Mouse (Mus musculus) kidney, adult 18-20 months (tissue): Measurements from ENCODE around the gene Tpcn1.

Experiments
- DNase-seq: peaks from one replicate; pipeline ENCODE4 v3.0.0; 2021

Tpcn1 gene

DNA sequence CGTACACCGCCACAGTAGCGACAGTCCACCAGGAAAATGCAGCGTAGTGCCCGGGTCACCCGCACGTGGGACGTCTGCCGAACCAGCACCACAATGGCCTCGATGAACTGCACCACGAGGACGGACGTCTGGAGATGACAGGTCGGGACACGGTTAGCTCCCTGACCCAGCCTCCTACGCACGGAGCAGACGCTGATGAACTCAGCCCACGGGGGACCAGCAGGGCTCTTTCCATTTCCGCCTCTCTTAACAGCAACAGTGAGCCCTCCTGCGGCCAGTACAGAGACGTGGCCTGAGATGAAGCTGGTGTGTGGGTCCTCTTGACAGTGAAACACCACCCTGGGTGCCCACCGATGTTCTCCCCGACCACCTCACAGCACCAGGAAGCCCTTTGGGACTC is 32.6 kb downstream of the Tpcn1 start:
- peak; percentile 5 for DNase-seq

DNA sequence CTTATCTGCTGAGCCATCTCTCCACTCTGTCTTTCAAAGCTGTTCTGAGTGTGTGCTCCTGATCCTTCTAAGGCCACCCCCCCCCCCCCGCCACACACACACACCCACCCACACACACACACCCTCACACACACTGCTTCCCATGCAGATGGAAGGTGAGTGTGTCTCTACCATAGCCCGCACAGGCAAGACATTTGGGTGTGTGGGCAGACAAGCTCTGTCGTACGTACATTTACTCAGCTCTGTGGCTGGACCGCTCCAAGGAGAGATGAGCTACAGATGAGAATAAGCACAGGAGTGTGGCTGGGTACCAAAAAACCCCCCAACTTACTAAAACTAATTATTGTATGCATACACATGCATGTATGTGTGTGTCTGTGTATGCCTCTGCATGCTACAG is 37.8 kb downstream of the Tpcn1 start:
- DNase-seq: no peak

DNA sequence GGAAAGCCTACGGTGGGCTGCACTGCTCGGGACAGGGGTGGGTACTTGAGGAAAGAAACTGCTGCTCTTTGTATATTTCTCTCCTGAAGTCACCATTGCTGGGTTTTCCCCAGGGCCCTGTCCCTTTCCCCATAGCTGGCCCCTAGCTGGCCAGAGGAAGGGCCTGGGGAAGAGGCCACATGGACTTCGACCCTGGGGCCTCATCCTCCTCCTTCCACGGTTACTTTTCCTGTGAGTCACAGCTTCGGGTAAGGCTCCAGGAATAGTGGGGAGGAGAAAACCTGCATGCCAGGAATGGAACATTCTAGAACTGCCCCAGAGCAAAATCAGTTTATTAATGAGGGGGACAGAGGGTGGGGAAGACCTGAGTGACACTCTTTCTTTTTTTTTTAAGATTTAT is 38.3 kb downstream of the Tpcn1 start:
- DNase-seq: peak; percentile 50

DNA sequence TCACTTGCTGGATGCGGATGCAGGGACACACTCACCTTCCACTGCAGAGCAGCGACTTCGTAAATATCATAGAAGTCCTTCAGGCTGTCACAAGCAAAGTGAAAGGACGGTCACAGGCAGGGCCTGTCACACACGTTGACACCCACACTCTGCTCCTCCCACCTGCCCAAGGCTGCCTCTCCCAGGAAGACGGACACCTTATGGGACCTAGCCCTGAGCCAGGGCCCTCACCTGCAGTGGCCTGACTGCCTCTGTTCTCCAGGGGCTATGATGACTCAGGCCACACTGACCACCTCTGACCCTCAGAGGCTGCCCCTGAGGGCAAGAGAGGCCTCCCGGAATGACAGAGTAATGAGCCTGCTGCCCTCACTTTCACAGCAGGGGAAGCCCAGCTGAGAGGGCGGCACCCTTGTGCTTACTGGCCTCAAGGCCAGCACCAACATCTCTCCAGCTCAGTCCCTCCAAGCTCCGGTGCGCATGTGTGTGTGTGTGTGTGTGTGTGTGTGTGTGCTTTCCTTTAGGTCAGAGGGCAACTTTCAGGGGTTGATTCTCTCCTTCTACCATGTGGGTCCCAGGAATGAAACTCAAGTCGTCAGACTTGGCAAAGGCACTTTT is 40.1 kb downstream of the Tpcn1 start:
- no peak for DNase-seq

DNA sequence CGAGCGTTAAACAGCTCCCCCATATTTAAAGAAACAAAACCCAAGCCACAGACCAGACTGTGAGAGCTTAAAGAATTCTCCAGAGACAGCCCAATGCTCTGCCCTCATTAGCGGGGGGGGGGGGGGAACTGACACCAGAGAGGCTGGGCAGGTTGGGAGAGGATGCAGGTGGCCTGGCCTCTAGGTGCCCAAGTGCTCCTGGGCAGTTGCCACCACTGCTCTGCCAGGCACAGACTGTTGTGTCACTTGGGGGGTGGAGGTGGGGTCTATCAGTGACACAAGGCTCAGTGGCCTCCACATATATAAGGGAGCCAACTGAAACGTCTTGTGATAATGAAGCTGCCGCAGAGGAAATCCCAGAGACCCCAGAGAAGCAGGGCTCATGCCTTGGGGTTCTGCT is 51.8 kb downstream of the Tpcn1 start:
- DNase-seq: no peak

DNA sequence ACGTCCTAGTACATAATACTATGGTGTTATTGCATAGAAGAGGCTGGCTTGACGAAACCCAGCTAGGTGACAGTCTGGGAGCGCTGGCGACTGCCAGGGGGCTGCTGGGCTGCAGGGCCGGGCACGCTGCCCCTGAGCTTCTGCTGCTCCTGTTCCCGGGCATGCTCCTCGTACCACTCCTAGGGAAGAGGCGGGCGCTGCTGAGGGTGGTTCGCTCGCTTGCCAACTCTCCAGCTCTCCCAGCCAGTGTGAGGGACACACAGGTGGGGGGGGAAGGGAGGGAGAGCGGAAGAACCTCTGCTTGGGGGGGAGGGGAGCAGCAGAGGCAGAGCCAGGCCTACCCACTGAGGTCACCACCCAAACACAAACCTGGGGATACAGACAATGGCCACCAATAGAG is 52.4 kb downstream of the Tpcn1 start:
- DNase-seq: no peak

DNA sequence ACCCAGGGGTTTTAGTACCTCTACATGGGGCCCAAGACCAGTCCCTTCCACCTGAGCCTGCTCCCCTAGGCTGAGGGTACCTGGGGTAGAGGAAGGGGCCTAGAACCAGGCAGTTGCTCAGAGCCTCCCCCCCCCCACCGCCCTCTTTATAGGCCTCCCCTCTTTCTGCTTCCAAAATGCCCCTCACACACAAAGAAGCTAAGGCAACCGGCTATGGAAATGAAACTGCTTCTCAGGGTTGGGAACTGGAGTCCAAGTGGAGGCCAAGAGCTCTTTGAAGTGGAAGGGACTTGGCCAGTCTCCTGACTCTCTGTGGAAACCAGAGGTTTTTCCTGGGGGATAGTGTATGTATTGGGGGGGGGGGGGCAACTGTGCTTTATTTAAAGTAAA is 53.8 kb downstream of the Tpcn1 start:
- DNase-seq: no peak

DNA sequence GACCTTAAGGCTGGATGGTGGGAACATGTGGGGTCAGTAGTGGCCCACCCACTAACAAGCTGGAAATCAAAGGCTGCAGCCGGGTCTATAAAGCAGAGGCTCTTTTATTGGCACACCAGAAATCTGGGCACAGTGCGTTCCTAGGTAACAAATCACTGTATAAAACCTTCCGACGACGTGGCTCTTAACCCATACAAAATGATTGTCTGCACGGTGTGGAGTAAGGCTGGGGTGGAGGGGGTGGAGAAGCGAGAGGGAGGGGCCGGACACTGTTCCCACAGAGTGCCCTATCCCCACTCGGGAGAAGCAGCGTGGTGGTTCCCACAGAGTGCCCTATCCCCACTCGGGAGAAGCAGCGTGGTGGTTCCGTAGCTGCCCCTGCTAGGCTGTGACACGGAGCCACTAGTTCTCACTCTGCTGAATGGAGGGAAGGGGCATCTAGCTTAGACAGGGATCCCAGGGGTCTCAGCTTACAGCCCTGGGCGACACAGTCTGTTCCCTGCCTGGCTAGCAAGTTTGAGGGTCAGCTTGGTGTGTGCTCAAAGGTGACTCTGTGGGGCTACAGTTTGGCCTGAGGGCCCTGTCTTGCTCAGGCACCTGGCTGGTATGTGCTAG is 54.3 kb downstream of the Tpcn1 start:
- no peak for DNase-seq

DNA sequence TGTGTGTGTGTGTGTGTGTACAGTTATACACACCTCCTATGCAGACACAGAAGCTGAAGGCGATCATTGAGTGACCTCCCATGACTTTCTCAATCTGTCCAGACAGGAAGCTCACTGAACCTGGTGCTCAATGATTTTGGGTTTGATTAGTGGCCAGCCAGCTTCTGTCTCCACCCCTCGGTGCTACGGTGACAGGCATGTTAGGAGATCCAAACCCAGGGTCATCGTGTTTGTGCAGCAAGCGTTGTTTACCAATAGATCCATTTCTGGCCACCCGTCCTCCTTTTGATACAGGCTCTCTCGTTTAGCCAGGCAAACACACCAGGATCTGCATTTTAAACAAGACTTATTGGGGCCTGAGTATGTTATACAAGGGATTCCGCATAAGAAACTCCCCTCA is 56.8 kb downstream of the Tpcn1 start:
- no peak for DNase-seq

DNA sequence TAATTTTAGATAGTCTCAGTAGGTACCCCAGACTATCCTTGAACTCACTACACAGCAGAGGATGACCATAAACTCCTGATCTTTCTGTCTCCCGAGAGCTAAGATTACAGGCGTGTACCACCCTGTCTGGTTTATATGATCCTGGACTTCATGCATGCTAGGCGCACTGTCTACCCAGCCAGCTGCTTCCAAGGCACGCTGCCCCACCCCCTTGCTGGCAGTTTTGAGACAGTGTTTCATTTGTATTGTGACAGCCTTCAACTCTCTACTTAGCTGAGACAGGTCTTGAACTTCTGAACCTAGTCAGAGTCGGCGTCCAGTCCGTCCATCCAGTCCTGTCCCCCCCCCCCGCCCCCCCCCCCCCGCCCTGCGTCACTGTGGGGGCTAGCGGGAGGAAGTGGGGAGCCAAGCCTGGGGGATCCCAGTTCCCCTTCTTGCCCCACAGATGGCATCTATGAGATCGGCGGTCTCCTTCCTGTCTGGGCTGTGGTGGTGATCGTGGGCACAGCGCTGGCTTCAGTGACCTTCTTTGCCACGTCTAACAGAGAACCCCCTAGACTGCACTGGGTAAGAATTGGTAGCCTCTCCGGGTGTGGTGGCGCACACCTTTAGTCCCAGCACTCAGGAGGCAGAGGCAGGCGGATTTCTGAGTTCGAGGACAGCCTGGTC is 61.0 kb downstream of the Tpcn1 start:
- DNase-seq: no peak

DNA sequence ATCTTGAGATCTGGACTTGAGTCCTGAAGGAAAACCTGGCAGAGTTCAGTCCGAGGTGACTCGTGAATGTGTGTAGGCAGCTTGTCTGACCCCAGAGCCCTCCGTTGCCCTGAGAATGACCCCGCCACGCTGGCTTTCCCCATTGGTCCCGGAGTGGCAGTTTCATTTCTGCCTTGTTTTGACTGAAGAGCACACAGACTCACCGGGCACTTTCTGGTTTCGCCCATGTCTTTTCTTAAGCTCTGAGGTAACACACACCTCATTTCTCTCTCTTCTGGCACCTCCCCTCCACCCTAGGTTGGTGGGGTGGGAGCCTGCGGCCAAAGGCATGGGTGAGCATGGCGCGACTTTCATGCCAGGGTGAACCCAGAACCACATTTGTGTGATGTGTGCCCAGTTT is 62.2 kb downstream of the Tpcn1 start:
- DNase-seq: no peak

DNA sequence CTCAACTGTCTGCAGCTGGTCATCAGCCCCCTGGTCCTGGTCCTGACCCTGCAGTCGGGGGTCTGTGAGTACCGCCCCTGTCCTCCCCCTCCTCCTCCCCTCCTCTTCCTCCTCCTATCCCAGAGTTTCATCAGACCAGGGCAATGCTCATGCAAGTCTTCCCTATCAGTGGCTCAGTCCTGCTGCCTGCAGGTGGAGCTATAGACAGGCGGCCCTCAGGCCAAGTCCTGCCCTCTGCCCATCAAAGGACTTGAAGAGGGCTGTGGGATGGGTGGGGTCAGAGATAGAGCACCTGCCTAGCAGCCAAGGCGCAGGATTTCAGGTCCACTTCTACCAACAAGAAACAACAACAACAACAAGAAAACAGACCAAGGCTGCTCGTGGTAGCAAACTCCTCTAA is 62.7 kb downstream of the Tpcn1 start:
- no peak for DNase-seq

DNA sequence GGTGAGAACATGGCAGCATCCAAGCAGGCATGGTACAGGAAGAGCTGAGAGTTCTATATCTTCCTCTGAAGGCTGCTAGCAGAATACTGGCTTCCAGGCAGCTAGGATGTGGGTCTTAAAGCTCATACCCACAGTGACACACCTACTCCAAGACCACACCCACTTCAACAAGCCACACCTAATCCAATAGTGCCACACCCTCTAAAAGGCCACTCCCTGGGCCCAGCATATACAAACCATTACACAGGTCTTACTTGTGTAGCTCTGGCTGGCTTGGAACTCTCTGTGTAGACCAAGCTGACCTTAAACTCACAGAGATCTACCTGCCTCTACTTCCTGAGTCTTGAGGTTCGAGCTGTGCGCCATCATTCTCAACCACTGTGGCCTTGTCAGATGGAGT is 63.7 kb downstream of the Tpcn1 start:
- no peak for DNase-seq

DNA sequence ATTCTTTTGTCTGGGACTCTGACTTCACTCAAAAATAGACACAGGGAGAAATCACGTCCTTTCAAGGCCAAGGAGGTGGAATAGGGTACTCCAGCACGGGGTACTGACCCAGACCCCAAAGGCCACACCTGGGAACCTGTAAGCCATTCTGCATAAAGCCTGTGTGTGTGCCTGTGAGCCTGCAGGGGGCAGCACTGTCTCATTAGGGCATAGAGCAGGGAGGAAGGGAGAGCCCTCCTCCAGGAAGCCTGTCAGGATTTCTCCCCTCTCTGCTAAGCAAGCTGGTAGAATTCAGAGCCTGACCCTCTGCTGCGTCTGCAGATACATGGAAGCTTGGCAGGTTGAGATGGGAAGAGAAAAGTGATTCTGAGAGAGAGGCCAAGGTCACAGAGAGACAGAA is 65.8 kb downstream of the Tpcn1 start:
- DNase-seq: peak; percentile 52

DNA sequence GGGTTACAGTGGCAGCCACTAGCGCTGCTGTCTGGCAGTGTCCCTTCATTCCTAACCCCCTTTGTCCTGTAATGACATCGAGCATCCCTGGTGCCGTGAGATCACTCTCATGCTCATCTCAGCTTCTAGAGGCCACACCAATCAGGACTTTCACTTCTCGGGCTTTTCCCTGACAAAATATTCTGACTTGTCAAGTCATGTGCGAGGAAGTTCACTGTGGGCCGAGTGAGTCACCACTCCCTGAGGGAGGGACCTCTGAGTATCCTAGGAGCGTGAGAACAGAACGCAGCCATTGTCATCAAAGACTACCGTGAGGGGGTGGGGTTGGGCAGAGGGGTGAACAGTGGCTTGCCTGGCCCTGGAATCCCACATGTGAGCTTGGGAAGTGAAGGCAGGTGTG is 70.9 kb downstream of the Tpcn1 start:
- no peak for DNase-seq

DNA sequence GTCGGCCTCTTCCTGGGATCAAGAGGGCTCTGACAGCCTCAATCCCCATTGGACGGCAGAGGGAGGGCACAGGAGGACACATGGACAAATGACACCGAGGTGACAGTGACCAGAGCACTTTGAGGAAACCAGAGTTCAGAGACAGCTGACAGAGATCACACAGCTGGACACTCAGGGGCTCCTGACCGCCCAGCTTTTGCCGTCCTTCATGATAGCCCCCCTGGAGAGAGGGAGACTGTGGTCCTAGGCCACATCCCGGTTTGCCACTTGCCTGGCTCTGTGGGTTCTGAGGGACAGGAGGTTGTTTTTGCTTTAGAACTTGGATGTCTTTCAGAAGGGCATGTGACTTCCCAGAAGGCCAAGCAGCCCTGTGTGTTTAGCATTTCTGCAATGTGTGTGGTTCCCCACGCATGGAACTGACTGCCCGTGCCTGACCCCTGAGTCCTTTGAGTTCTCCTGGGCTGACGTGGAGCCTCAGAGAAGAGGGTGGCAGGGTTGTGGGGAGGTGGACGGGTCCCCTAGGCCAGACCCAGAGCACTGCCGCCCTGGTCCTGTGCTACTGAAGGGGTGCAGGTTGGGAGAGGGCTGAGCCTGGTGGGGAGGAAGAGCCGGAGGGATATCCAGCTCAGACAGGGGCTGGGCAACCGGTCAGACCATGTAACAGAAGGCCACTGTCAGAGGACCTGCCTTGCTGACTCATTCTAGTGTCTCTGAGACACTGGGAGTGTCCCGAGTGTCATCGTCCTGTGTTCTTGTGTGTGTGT is 72.1 kb downstream of the Tpcn1 start:
- DNase-seq: peak; percentile 78

DNA sequence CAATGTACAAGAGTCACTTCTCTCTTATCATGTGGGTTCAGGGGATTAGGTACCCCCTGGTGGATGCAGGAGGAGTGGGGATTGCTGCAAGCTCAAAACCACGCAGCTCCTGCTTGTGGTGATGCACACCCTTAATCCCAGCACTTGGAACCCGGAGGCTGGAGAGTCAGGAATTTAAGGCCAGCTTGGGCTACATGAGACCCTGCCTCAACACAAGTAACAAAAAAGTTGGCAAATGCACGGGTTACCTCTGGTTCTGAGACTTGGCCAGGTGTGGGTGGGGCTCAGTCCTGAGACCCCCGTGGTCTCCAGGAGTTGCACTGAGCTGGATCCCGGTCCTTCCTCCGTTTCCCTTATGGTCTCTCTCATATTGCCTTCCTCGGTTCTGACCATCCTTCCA is 73.0 kb downstream of the Tpcn1 start:
- DNase-seq: no peak

DNA sequence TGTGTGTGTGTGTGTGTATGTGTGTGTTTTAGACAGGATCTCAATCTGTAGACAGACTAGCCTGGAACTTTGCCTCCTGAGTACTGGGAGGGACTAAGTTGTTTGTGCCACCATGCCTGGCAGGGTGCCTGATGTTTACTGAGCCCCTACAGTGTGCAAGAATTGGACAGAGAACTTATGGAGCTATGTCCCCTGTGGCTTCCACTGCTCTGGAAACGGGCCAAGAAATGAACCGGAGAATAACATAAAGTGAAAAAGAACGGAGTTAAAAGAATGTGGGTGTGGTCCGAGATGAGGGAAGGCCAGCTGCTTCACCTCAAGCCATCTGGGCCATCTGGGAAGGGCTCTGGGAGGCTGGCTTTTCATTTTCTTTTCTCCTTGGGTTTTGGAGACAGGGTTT is 73.7 kb downstream of the Tpcn1 start:
- no peak for DNase-seq

DNA sequence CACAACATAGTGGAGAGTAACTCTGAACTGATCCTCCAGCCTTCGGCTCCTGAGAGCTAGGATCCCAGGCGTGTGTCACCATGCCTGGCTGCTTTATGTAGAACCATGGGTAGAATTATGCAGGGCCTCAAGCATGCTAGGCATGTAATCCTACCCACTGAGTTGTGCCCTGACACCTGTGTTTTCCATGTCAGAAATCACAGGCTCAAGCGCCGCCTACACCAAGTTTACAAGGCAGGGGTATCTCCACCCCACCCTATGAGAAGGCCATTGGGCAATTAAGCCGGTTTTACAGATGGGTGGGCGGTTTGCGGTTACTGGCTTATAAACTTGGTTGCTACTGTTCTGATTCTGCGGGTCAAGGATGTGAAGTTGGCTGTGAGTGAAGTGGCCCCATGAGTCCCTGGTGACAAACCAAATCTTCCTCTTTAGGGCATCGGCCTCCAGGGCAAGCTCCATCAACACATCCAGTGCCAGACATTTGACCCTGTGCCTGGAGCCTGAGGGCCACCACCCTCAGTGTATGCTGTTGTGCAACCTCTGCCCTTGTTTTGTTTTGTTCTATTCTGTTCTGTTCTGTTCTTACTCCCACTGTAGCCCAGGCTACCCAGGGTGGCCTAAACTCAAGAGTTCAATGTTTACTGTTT is 74.3 kb downstream of the Tpcn1 start:
- DNase-seq: no peak

DNA sequence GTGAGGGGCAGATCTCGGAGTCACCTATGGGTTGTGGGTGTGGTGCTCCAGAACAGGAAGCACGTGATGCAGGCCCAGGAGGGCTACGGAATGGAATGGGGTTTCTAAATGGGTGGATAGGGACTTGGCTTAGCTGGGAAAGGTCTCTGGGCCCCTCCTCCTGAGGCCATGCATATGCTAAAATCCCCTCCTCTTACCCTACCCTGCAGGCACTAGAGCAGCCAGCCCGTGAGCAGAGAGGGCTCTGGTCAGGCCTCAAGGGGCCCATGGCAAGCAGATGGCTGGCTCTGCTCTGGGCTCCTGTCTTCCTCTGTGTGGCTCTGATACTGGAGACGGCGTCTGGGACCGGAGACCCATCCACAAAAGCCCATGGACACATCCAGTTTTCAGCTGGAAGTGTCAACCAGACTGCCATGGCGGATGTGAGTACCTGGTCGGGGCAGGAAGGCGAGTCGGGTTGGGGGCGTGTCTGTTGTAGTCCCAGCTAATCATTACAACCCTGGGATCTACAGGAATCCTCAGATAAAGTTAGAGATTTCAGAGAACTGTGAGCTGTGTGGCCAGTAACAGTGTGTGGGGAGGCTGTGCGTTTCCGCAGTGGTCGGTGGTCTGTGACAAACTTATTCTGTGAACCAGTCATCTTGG is 75.4 kb downstream of the Tpcn1 start:
- DNase-seq: no peak

DNA sequence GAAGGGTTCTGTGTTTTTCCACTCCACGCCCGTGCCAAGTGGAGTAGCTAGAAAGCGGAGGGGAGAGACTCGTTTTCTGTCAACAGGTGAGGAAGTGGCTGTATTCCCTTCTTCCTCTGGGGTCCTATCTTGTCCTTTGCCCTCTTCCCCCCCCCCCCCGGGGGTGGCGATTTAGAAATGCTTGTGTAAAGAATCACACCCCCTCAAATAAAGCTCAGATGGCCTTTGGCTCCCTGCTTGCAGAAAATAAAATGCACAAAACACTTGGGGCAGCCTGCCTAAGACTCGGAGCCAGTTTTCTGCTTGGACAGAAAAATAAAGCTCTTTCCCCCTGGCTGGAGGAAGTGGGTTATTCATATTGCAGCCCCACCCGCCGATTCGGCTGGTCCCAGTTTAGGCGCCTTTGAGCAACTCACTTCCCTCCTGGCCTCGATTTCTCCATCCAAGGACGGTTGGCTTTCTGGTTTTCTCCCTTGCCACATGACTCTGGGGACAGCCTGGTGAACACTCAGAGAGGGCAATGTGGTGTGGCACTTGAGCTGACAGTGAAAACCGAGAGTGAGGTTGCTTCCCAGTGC is 76.7 kb downstream of the Tpcn1 start:
- no peak for DNase-seq

DNA sequence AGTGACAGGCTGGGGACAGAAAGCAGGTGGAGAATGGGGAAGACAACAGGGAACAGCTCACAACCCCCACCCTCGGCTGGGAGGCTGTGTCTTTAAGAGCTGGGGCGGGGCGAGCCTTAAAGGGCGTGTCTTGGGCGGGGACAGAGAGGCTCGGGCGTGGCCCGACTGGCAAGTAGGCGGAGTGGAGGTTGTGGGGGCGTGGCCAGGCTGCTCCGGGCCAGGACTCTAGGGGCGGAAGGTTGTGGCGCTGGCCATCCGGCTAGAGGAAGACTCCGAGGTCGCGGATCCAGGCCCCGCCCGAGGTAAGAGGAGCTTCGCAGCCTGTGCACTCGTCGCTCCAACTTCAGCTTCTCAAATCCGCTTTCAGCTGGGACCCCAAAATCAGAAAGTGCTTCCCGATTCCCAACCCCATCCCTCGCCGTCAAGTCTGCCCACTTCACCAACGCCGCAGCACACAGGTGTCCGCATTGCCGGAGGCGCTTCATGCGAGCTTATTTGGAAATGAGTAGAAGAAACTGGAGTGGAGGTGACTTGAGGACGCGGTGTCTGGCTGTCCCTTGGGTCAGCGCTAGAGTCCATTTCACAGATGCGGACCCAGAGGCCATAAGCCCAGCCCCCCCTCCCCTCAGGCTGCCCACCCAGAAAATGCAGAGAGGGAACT is 77.4 kb downstream of the Tpcn1 start, which contains the start of gene Slc8b1:
Slc8b1 (plus strand) TSS at position 187 of the 661 bp plus-strand sequence.
- peak; percentile 99 for DNase-seq
